Mouse (Mus musculus) cerebellum, adult 8-10 months (tissue): ENCODE data around the gene Dclre1c.
A peak's percentile ranks its signal among the peaks of the same experiment; 100 is the strongest.
"Not testable (repeated sequence)": the region's sequence is repeated elsewhere in the genome, so short reads cannot be mapped to it uniquely, and the experiment has no call there.

Experiments used
- DNase-seq: peaks from one replicate; pipeline ENCODE4 v3.0.0; 2022

Gene Dclre1c

GRCm38 (mm10) chr2:3423841-3424578 is at the start of gene Dclre1c:
Gene Dclre1c, plus strand, starts transcription at chr2:3424131.
- DNase-seq, result peak; percentile 70

GRCm38 (mm10) chr2:3387105-3387860 is 36.6 kb upstream of the Dclre1c start:
- DNase-seq, result no peak

GRCm38 (mm10) chr2:3391945-3392344 is 32.0 kb upstream of the Dclre1c start:
- no peak for DNase-seq

GRCm38 (mm10) chr2:3397110-3397509 is 26.8 kb upstream of the Dclre1c start, which contains the start of gene Olah:
Gene Olah, minus strand, starts transcription at chr2:3397210.
- not testable (repeated sequence) for DNase-seq

- DNase-seq, result no peak
Measured at GRCm38 (mm10) chr2:3405981-3406380, 17.9 kb upstream of the Dclre1c start.

- DNase-seq, result no peak
Measured at GRCm38 (mm10) chr2:3407756-3408155, 16.2 kb upstream of the Dclre1c start.

- peak; percentile 26 for DNase-seq
Measured at GRCm38 (mm10) chr2:3414241-3414640, 9.7 kb upstream of the Dclre1c start.

GRCm38 (mm10) chr2:3415676-3416075 is 8.3 kb upstream of the Dclre1c start:
- no peak for DNase-seq

GRCm38 (mm10) chr2:3418883-3419431 is 5.0 kb upstream of the Dclre1c start:
- DNase-seq, result peak; percentile 83

GRCm38 (mm10) chr2:3420157-3420556 is 3.8 kb upstream of the Dclre1c start:
- no peak for DNase-seq

GRCm38 (mm10) chr2:3422548-3422947 is 1.4 kb upstream of the Dclre1c start, which contains the start of gene Meig1:
Gene Meig1, minus strand, starts transcription at chr2:3422648.
- no peak for DNase-seq

GRCm38 (mm10) chr2:3424579-3424910 is 614 bp downstream of the Dclre1c start:
- DNase-seq, result no peak

- DNase-seq, result no peak
Measured at GRCm38 (mm10) chr2:3430956-3431355, 7.0 kb downstream of the Dclre1c start.

- no peak for DNase-seq
Measured at GRCm38 (mm10) chr2:3435369-3436061, 11.6 kb downstream of the Dclre1c start.

- DNase-seq, result no peak
Measured at GRCm38 (mm10) chr2:3437956-3438355, 14.0 kb downstream of the Dclre1c start.

- DNase-seq, result peak; percentile 15
Measured at GRCm38 (mm10) chr2:3444206-3444605, 20.3 kb downstream of the Dclre1c start.

GRCm38 (mm10) chr2:3445984-3446383 is 22.1 kb downstream of the Dclre1c start:
- DNase-seq, result no peak

- no peak for DNase-seq
Measured at GRCm38 (mm10) chr2:3449431-3449830, 25.5 kb downstream of the Dclre1c start.

GRCm38 (mm10) chr2:3453096-3453495 is 29.2 kb downstream of the Dclre1c start:
- DNase-seq, result no peak

- DNase-seq, result no peak
Measured at GRCm38 (mm10) chr2:3456590-3456989, 32.7 kb downstream of the Dclre1c start.

GRCm38 (mm10) chr2:3473891-3474290 is 50.0 kb downstream of the Dclre1c start:
- no peak for DNase-seq

- peak; percentile 60 for DNase-seq
Measured at GRCm38 (mm10) chr2:3474361-3474805, 50.5 kb downstream of the Dclre1c start.

GRCm38 (mm10) chr2:3474861-3475283 is 50.9 kb downstream of the Dclre1c start, which contains the start of gene Suv39h2:
Gene Suv39h2, minus strand, starts transcription at chr2:3475031.
- DNase-seq, result peak; percentile 98
